Mouse (Mus musculus): ENCODE measurements at regions not wholly inside any gene's neighbourhood (a gene's known extent, or its start where the extent isn't known, plus 50 kb on each side); places are given as distances from the start of the nearest gene placed in this dataset.

GRCm38 (mm10) chr2:72874533-72874932 is 105.7 kb downstream of the Sp3 start:
- H3K4me3 ChIP-seq (ENCODE audit: low read depth, low read length) = no peak overlapping the region
- no peaks in the 10 kb centered on the region for H3K9me3 ChIP-seq (ENCODE audit: low read length)
- H3K9ac ChIP-seq (replicated peaks; ENCODE audit: low read depth) = no peak overlapping the region
- H3K27me3 ChIP-seq (replicated peaks; ENCODE audit: insufficient read depth, low read length) = no peaks in the 10 kb centered on the region
- ATAC-seq = no peak
- TF ChIP-seq CTCF (IDR thresholded peaks at IDR 0.05) (no peak), EP300 (IDR thresholded peaks at IDR 0.05) (no peak)
- H3K4me2 ChIP-seq (replicated peaks; ENCODE audit: low read depth, low read length) = no peak overlapping the region
- WGBS = 74% methylated on average over 12 of the region's 12 CpGs
- H3K36me3 ChIP-seq (ENCODE audit: insufficient read depth, low read length) = no peaks in the 10 kb centered on the region
- H3K4me1 ChIP-seq (ENCODE audit: insufficient read depth, low read depth, low read length) = no peaks in the 10 kb centered on the region
- DNase-seq (ENCODE audit: low spot score) = no peak
- no peak overlapping the region for H3K27ac ChIP-seq (ENCODE audit: low read length)

- TF ChIP-seq EP300 (IDR thresholded peaks at IDR 0.05) (no peak), CTCF (IDR thresholded peaks at IDR 0.05) (no peak)
- no peaks in the 10 kb centered on the region for H3K4me1 ChIP-seq (ENCODE audit: insufficient read depth, low read depth, low read length)
- H3K9ac ChIP-seq (replicated peaks; ENCODE audit: low read depth) = no peak overlapping the region
- no peak for ATAC-seq
- H3K36me3 ChIP-seq (ENCODE audit: insufficient read depth, low read length) = no peaks in the 10 kb centered on the region
- no peaks in the 10 kb centered on the region for H3K27me3 ChIP-seq (replicated peaks; ENCODE audit: insufficient read depth, low read length)
- H3K4me2 ChIP-seq (replicated peaks; ENCODE audit: low read depth, low read length) = no peak overlapping the region
- H3K4me3 ChIP-seq (ENCODE audit: low read depth, low read length) = no peak overlapping the region
- no peak overlapping the region for H3K27ac ChIP-seq (ENCODE audit: low read length)
- 79% methylated on average over 2 of the region's 2 CpGs for WGBS
- no peaks in the 10 kb centered on the region for H3K9me3 ChIP-seq (ENCODE audit: low read length)
- no peak for DNase-seq (ENCODE audit: low spot score)
These were observed 104.6 kb downstream of the Sp3 start for GRCm38 (mm10) chr2:72875677-72876076.

- no peak overlapping the region for H3K27ac ChIP-seq (ENCODE audit: low read length)
- no peaks in the 10 kb centered on the region for H3K36me3 ChIP-seq (ENCODE audit: insufficient read depth, low read length)
- H3K4me1 ChIP-seq (ENCODE audit: insufficient read depth, low read depth, low read length) = no peaks in the 10 kb centered on the region
- no peak for ATAC-seq
- H3K4me2 ChIP-seq (replicated peaks; ENCODE audit: low read depth, low read length) = no peak overlapping the region
- no peaks in the 10 kb centered on the region for H3K27me3 ChIP-seq (replicated peaks; ENCODE audit: insufficient read depth, low read length)
- H3K9ac ChIP-seq (replicated peaks; ENCODE audit: low read depth) = no peak overlapping the region
- WGBS = 88% methylated on average over 2 of the region's 2 CpGs
- TF ChIP-seq EP300 (IDR thresholded peaks at IDR 0.05) (no peak), CTCF (IDR thresholded peaks at IDR 0.05) (no peak)
- no peak for DNase-seq (ENCODE audit: low spot score)
- no peaks in the 10 kb centered on the region for H3K9me3 ChIP-seq (ENCODE audit: low read length)
- H3K4me3 ChIP-seq (ENCODE audit: low read depth, low read length) = no peak overlapping the region
These were observed 100.2 kb downstream of the Sp3 start for GRCm38 (mm10) chr2:72880016-72880415.

GRCm38 (mm10) chr2:72881554-72881953 is 98.7 kb downstream of the Sp3 start:
- no peak for DNase-seq (ENCODE audit: low spot score)
- 85% methylated on average over 2 of the region's 2 CpGs for WGBS

GRCm38 (mm10) chr2:72886250-72886649 is 94.0 kb downstream of the Sp3 start:
- Histone ChIP-seq H3K27me3 (replicated peaks; ENCODE audit: insufficient read depth, low read length) (no peaks in the 10 kb centered on the region), H3K4me3 (ENCODE audit: low read depth, low read length) (no peak overlapping the region), H3K9me3 (ENCODE audit: low read length) (no peaks in the 10 kb centered on the region), H3K4me2 (replicated peaks; ENCODE audit: low read depth, low read length) (no peak overlapping the region), H3K9ac (replicated peaks; ENCODE audit: low read depth) (no peak overlapping the region), H3K36me3 (ENCODE audit: insufficient read depth, low read length) (no peaks in the 10 kb centered on the region), H3K4me1 (ENCODE audit: insufficient read depth, low read depth, low read length) (no peaks in the 10 kb centered on the region), H3K27ac (ENCODE audit: low read length) (no peak overlapping the region)
- WGBS = 81% methylated on average over 2 of the region's 2 CpGs
- DNase-seq (ENCODE audit: low spot score) (no peak), ATAC-seq (no peak)
- TF ChIP-seq EP300 (IDR thresholded peaks at IDR 0.05) (no peak), CTCF (IDR thresholded peaks at IDR 0.05) (no peak)

More at GRCm38 (mm10) chr2:72881554-72881953, 98.7 kb downstream of the Sp3 start:
- TF ChIP-seq EP300 (IDR thresholded peaks at IDR 0.05) (no peak), CTCF (IDR thresholded peaks at IDR 0.05) (no peak)
- ATAC-seq = no peak
- H3K4me1 ChIP-seq (ENCODE audit: insufficient read depth, low read depth, low read length) = no peaks in the 10 kb centered on the region
- no peaks in the 10 kb centered on the region for H3K9me3 ChIP-seq (ENCODE audit: low read length)
- no peaks in the 10 kb centered on the region for H3K27me3 ChIP-seq (replicated peaks; ENCODE audit: insufficient read depth, low read length)
- no peak overlapping the region for H3K4me2 ChIP-seq (replicated peaks; ENCODE audit: low read depth, low read length)
- H3K9ac ChIP-seq (replicated peaks; ENCODE audit: low read depth) = no peak overlapping the region
- H3K4me3 ChIP-seq (ENCODE audit: low read depth, low read length) = no peak overlapping the region
- H3K36me3 ChIP-seq (ENCODE audit: insufficient read depth, low read length) = no peaks in the 10 kb centered on the region
- H3K27ac ChIP-seq (ENCODE audit: low read length) = no peak overlapping the region
